Mouse (Mus musculus) midbrain, embryonic 13.5 days (tissue): ENCODE measurements around the gene Mbd6. TPM values are rescaled to one million over a fixed set of nuclear protein-coding genes. Genes with fewer than 3 reads are reported as not detected.

ENCODE experiments used
- ATAC-seq: fragments of 200-750 bp; cut with Nextera tagmentation; 2 replicates; pipeline ENCODE4 v1.8.0; 2017; ENCODE audit warnings: mild to moderate bottlenecking, moderate TSS enrichment, moderate library complexity
- H3K27ac ChIP-seq: fragments of 300-500 bp; sonication (generic); 2 replicates; pipeline ENCODE4 v1.5.1; 2015; ENCODE audit warnings: inconsistent platforms, mild to moderate bottlenecking, moderate library complexity
- H3K27me3 ChIP-seq: fragments of 300-500 bp; sonication (generic); 2 replicates; pipeline ENCODE4 v1.6.1; 2015; ENCODE audit warnings: mild to moderate bottlenecking, inconsistent platforms
- H3K36me3 ChIP-seq: fragments of 300-500 bp; sonication (generic); 2 replicates; pipeline ENCODE4 v1.6.1; 2015; ENCODE audit warnings: mild to moderate bottlenecking, inconsistent platforms
- H3K4me1 ChIP-seq: fragments of 300-500 bp; sonication (generic); replicated peaks from 2 replicates; pipeline ENCODE4 v1.6.1; 2015; ENCODE audit warnings: inconsistent platforms
- H3K4me2 ChIP-seq: fragments of 300-500 bp; sonication (generic); replicated peaks from 2 replicates; pipeline ENCODE4 v1.6.1; 2015; ENCODE audit warnings: moderate library complexity, mild to moderate bottlenecking, inconsistent platforms
- H3K4me3 ChIP-seq: fragments of 300-500 bp; sonication (generic); replicated peaks from 2 replicates; pipeline ENCODE4 v1.5.1; 2015; ENCODE audit warnings: mild to moderate bottlenecking, inconsistent platforms
- H3K9ac ChIP-seq: fragments of 300-500 bp; sonication (generic); replicated peaks from 2 replicates; pipeline ENCODE4 v1.6.1; 2015; ENCODE audit warnings: mild to moderate bottlenecking, inconsistent platforms
- H3K9me3 ChIP-seq: fragments of 300-500 bp; sonication (generic); 2 replicates; pipeline ENCODE4 v1.6.1; 2016; ENCODE audit warnings: mild to moderate bottlenecking, inconsistent platforms
- WGBS: fragments of 180-500 bp; shearing (Covaris S2); methylation state at CpG from one replicate; pipeline ENCODE4 v1.1.7; 2015; 5-methylcytosine and 5-hydroxymethylcytosine counted together
- polyA plus RNA-seq: library from polyadenylated mRNA; unstranded; fragments of >200 nt; fragmentation: Nextera tagmentation; extraction: Ambion mirVana; gene quantifications from 2 replicates; pipeline ENCODE4 v1.2.1, GENCODE M21; 2015

The Mbd6 gene
- polyA plus RNA-seq, 1 experiment from 2014 or later = 16.5 TPM

DNA sequence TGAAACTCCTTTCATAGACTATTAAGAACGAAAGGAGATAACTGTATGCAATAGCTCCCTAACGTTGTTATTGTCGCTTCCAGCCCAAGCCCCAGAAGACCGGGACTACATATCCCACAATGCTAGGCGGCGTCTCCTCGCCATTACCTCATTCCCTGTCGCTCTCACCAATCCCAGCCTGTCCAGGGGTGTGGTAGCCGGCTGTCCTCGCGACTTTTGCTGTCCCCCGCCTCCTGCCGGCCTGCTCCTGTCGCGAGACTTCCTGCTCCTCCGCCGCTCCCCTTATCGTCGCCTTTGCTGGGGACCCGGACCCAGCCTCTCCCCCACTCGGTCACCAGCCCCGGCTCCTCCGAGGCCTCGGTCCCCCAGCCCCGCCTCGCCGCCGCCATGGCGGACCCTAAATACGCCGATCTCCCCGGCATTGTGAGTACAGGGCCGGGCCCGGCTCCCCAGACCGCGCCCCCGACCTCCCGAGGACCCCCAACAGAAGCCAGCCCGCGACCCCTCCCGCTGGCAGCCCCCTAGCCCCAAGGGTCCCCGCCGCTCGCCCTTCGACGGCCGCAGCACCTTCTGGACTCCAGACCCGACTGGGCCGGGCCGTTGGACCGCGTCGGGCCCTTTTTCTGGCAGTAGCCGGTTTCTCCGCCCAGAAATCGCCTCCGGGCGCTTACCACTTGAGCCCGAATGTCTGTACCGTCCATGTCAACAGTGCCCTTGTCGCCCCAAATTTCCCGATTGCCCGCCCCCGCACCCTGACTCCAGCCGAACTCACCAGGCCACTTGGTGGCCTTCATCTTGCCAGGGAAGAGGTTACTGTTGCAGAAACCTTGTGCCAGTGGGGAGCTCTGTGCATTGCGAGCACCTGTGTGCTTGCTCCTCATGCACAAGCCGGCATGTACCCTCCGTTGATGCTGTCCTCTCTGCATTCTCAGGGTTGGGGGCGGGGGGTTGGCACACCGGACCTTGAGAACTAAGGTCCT is 22.4 kb downstream of the Mbd6 start, which contains the start of gene Dctn2:
Gene Dctn2 (plus strand): TSS at position 257 of the 980 bp plus-strand sequence.
- Histone ChIP-seq H3K27ac (peak within 1 kb of the TSS; percentile 91), H3K9me3 (no peaks in the 10 kb centered on the region), H3K4me2 (peak within 1 kb of the TSS; percentile 92), H3K9ac (peak within 1 kb of the TSS; percentile 100), H3K4me1 (peaks cover 46% of the 10 kb centered on the region), H3K4me3 (peak within 1 kb of the TSS; percentile 97), H3K27me3 (peaks cover 12% of the 10 kb centered on the region), H3K36me3 (peaks cover 29% of the 10 kb centered on the region)
- WGBS = under 1% methylated on average over 70 of the region's 70 CpGs
- peak; percentile 96 for ATAC-seq

DNA sequence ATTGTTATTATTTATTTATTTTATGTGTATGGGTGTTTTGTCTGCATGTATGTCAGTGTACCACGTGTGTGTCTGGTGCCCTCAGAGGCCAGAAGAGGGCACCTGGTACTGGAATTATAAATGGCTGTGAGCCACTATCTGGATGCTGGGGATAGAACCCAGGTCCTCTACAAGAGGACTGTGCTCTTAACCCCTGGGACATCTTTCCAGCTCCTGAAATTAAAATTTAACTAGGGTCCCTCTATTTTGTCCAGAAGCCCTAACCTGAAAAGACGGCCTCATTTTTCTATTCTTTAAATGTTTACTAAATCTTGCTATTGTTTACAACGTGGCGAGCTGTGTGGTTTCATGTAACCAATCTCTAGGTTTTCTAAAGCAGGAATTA is 23.1 kb downstream of the Mbd6 start:
- H3K27me3 ChIP-seq = peaks cover 12% of the 10 kb centered on the region
- no peak overlapping the region; the same call in 1 of the 2 replicates for H3K27ac ChIP-seq
- peak; percentile 24; the same call in 1 of the 2 replicates for ATAC-seq
- H3K36me3 ChIP-seq = peaks cover 23% of the 10 kb centered on the region
- no peaks in the 10 kb centered on the region for H3K9me3 ChIP-seq
- peak overlapping the region; percentile 92 for H3K4me2 ChIP-seq
- peaks cover 53% of the 10 kb centered on the region for H3K4me1 ChIP-seq
- H3K9ac ChIP-seq = no peak overlapping the region
- WGBS = 22% methylated on average over 4 of the region's 4 CpGs
- H3K4me3 ChIP-seq = peak overlapping the region; percentile 97

DNA sequence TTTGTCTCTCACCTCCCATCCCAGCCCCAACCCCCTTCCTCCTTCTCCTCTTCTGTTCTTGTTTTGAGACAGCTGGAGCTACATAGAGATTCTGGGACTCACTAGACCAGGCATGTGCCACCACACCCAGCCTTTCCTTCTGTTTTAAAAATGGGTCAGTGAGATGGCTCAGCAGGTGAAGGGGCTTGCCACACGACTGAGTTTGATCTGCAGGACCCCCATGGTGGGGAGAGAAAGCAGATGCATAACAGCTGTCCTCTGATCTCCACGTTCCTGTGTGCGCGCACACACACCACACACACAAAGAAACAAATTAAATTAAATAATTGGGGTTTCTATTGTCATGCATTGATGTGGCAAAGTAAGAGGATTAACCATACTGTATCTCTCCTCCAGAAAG is 23.8 kb downstream of the Mbd6 start:
- H3K4me2 ChIP-seq = no peak overlapping the region
- peaks cover 15% of the 10 kb centered on the region for H3K36me3 ChIP-seq
- peaks cover 54% of the 10 kb centered on the region for H3K4me1 ChIP-seq
- WGBS = 56% methylated on average over 4 of the region's 4 CpGs
- H3K4me3 ChIP-seq = no peak overlapping the region
- H3K9ac ChIP-seq = no peak overlapping the region
- H3K9me3 ChIP-seq = no peaks in the 10 kb centered on the region
- no peak for ATAC-seq
- peaks cover 12% of the 10 kb centered on the region for H3K27me3 ChIP-seq
- no peak overlapping the region for H3K27ac ChIP-seq

DNA sequence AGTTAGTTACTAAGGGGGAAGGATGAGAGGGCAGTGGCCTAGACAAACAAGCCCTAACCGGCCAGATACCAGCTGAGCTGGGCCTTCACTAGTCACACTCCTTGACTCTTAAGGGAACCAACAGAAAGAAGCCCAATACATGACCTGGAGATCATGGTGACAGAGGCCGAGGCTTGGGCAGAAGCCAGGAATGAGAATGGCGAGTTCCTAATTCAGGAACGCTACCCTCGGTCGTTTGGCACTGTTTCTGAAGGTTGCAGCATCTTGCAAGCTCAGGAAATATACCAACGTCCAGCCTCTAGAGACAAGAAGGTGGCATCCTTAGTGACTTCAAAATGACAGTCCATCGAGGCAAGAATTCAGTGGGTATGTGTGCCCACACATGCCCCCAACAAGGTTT is 24.5 kb downstream of the Mbd6 start:
- H3K27me3 ChIP-seq = peaks cover 12% of the 10 kb centered on the region
- peaks cover 56% of the 10 kb centered on the region for H3K4me1 ChIP-seq
- H3K4me3 ChIP-seq = no peak overlapping the region
- no peak overlapping the region for H3K9ac ChIP-seq
- no peak overlapping the region for H3K4me2 ChIP-seq
- 77% methylated on average over 8 of the region's 8 CpGs for WGBS
- no peak for ATAC-seq
- peaks cover 12% of the 10 kb centered on the region for H3K36me3 ChIP-seq
- H3K9me3 ChIP-seq = no peaks in the 10 kb centered on the region
- no peak overlapping the region for H3K27ac ChIP-seq

DNA sequence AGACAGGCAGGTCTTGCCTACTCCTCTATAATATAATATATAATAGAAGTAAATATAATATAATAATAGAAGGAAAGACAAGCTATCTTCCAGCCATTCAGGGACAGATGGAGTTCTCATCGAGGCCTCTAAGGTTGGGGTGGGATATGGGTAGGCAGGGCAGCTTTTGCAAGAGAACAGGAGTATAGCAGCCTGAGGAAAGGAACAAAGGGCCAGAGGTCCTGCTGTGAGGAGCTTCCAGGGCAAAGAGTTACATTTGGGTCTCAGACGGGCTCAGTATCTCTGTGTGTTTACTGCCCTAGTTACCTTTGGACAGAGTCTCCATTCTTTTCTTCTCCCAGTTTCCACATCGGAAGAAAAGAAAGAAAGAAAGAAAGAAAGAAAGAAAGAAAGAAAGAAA is 25.2 kb downstream of the Mbd6 start:
- WGBS = 33% methylated on average over 3 of the region's 3 CpGs
- H3K36me3 ChIP-seq = peaks cover 5% of the 10 kb centered on the region
- H3K27me3 ChIP-seq = peaks cover 12% of the 10 kb centered on the region
- peaks cover 56% of the 10 kb centered on the region for H3K4me1 ChIP-seq
- no peaks in the 10 kb centered on the region for H3K9me3 ChIP-seq
- ATAC-seq = no peak
- H3K4me3 ChIP-seq = peak overlapping the region; percentile 70
- peak overlapping the region; percentile 62 for H3K4me2 ChIP-seq
- H3K27ac ChIP-seq = peak overlapping the region; percentile 95
- H3K9ac ChIP-seq = no peak overlapping the region

DNA sequence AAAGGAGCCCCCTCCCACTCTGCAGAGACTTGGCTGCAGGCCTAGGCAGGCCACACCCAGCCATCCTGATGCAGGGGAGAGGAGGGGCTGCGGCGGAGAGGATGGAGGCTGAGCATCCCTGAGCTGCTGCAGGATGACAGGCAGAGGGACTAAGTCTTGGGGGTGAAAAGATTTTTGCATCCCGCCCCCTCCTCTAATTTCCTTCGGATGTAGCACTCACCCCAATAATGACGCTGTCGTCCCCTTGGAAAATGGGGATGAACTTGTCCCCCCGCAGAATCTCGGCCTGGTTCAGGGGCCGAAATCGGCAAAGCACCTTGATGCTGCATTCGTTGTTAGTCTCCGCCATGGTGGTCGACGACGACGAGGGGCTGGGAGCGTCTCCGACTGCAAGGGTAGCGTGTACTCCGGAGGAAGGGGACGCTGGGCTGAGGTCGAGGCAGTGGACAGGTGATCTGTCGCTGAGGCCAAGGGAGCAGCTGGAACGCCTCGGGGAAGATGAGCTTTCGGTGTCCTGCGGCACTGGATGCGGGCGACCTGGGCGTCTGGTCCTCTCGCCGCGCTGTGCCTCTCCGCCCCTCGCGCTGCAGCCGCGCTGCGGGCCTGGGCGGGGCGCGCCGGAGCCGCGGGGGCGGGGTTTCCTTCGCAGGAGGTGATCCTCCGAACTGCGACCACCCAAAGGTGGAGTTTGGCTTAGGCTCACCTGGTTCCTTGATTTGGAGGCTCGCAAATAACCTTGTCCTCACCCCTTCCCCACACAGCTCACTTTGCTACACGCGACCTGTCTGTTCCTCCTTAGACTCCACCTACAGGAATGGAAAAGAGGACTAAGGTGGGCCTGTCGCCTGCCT is 26.0 kb downstream of the Mbd6 start, which contains the start of gene Kif5a:
Gene Kif5a (minus strand): TSS at position 801 of the 851 bp plus-strand sequence.
- Histone ChIP-seq H3K4me3 (peak within 1 kb of the TSS; percentile 70), H3K9me3 (no peaks in the 10 kb centered on the region), H3K27me3 (peaks cover 12% of the 10 kb centered on the region), H3K4me2 (peak within 1 kb of the TSS; percentile 62), H3K27ac (peak within 1 kb of the TSS; percentile 95), H3K9ac (peak within 1 kb of the TSS; percentile 84), H3K4me1 (peaks cover 53% of the 10 kb centered on the region), H3K36me3 (peaks cover 6% of the 10 kb centered on the region; the same call in 1 of the 2 replicates)
- under 1% methylated on average over 52 of the region's 53 CpGs for WGBS
- peak; percentile 54 for ATAC-seq

DNA sequence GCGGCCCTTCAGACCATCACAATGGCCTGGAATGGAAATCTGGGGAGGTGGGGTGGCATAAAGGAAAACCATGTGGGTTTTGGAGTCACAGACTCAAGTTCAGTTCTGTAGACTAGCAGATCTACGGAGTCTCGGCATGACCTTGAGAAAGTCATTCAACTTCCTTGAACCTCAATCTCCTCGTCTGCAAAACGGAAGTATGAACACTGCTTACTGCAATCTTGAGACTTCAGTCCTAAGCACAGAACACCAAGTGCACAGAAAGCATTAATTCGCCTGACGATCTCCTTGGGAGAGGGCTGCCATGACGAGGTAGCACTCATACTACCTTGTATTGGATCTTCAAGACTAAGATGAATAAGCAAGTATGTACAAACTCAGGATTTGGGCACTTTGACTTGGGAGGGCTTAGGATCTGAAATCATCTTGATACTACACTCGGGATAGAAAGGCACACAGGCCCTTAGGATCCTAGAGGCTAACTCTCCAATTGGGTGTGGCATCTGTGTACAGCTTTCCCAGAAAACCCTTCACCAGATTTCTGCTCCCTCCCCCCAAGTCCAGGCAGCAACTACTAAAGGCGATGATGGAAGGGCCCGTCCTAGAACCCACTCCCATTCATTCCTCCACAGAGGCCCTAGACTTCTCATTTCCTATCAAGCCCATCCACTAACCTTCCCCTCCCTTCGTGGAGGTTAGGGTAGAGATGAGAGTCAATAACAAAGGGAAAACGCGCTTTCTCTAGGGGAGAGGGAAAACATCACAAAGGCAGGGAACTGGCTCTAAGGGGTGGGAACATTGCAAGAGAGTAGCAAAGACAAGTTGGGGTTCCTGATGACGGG is 26.9 kb downstream of the Mbd6 start:
- peak overlapping the region; percentile 84 for H3K9ac ChIP-seq
- peaks cover 49% of the 10 kb centered on the region for H3K4me1 ChIP-seq
- ATAC-seq = no peak
- H3K36me3 ChIP-seq = peaks cover 13% of the 10 kb centered on the region
- peak overlapping the region; percentile 62 for H3K4me2 ChIP-seq
- WGBS = 57% methylated on average over 15 of the region's 15 CpGs
- peak overlapping the region; percentile 95 for H3K27ac ChIP-seq
- peak overlapping the region; percentile 70 for H3K4me3 ChIP-seq
- peaks cover 12% of the 10 kb centered on the region for H3K27me3 ChIP-seq
- H3K9me3 ChIP-seq = no peaks in the 10 kb centered on the region

DNA sequence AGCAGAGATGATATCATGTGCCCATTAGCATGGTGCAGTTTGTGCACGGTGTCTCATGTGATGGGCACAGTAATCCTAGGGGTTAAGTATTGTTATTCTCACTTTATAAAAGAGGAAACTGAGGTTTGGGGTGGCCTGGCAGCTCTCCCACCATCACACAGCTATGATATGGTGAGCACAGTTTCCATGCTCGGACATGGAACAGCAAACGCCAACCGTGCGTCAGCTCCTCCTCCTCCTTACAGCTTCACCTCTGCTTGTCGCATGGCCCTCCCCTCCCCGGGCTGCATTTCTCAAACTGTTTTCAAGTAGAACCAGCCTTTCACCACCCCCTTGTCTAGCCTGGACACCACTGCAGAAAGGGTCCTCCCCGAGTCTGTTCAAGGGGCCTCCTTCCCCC is 30.3 kb downstream of the Mbd6 start:
- peaks cover 18% of the 10 kb centered on the region for H3K36me3 ChIP-seq
- no peak for ATAC-seq
- peak overlapping the region; percentile 62 for H3K4me2 ChIP-seq
- no peak overlapping the region for H3K27ac ChIP-seq
- H3K9ac ChIP-seq = peak overlapping the region; percentile 56; the same call in 1 of the 2 replicates
- 82% methylated on average over 8 of the region's 8 CpGs for whole genome bisulfite sequencing
- no peak overlapping the region for H3K4me3 ChIP-seq
- no peaks in the 10 kb centered on the region; the same call in 1 of the 2 replicates for H3K27me3 ChIP-seq
- peaks cover 58% of the 10 kb centered on the region for H3K4me1 ChIP-seq
- H3K9me3 ChIP-seq = no peaks in the 10 kb centered on the region

DNA sequence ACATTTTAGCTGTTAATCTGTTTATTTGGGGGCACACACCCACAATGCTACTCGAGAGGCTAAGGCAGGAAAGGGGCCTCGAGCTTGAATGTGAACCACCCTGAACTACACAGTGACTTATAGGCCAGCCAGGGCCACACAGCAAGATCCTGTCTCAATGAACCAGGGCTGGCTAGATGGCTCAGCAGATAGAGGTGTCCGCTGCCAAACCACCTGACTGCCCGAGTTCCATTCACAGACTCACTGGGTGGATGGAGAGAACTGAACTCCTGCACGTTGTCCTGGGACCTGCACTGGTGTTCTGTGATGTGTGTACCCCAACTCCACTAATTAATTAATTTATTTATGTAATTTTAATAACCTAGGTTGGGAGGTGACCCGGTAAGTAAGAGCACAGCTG is 31.0 kb downstream of the Mbd6 start:
- no peak overlapping the region for H3K9ac ChIP-seq
- H3K27ac ChIP-seq = no peak overlapping the region
- H3K4me1 ChIP-seq = peaks cover 55% of the 10 kb centered on the region
- no peaks in the 10 kb centered on the region for H3K27me3 ChIP-seq
- H3K4me3 ChIP-seq = no peak overlapping the region
- peaks cover 18% of the 10 kb centered on the region for H3K36me3 ChIP-seq
- peak overlapping the region; percentile 62; the same call in 1 of the 2 replicates for H3K4me2 ChIP-seq
- no peaks in the 10 kb centered on the region for H3K9me3 ChIP-seq
- ATAC-seq = no peak
- WGBS = 80% methylated on average over 6 of the region's 6 CpGs

DNA sequence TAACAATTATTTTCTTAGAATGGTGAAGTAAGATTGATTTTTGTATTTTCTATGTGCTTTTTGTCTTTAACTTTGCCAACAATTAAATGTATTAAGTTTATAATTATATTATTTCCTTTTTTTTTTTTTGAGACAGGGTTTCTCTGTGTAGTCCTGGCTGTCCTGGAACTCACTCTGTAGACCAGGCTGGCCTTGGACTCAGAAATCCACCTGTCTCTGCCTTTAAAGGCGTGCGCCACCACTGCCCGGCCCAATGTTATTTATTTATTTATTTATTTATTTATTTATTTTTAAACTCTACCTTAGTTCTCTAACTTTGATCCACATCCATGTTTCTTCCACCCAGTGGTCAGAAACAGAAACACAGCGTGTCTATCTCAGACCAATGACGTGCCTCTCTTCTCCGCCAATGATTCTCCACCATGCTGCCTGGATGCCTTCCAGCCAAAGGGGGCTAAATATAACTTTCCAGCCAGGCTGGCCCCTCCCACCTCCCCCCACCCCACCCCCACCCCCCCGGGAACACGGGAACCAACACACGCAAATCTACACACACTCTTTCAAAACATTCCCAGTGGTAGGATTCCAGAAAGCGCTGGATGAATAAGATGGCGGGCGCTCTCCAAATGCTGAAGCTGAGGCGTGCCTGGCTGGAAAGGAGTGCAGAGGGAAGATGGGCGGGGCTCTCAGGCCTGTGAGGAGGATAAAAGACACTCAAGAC is 33.0 kb downstream of the Mbd6 start:
- Histone ChIP-seq H3K9me3 (no peaks in the 10 kb centered on the region), H3K27me3 (no peaks in the 10 kb centered on the region), H3K4me2 (peak overlapping the region; percentile 33), H3K27ac (peak overlapping the region; percentile 39; the same call in 1 of the 2 replicates), H3K4me3 (no peak overlapping the region), H3K36me3 (peaks cover 27% of the 10 kb centered on the region), H3K9ac (no peak overlapping the region), H3K4me1 (peaks cover 45% of the 10 kb centered on the region)
- 23% methylated on average over 14 of the region's 14 CpGs for WGBS
- peak; percentile 55 for ATAC-seq
